Mouse (Mus musculus): Measurements from ENCODE around the gene Zbtb6. TPM values are rescaled to one million over a fixed set of nuclear protein-coding genes. Genes with fewer than 3 reads are reported as not detected.

Zbtb6 gene
- total and polyA plus RNA-seq, 3 experiments = 5.3 to 8.7 TPM; not detected in 1

DNA sequence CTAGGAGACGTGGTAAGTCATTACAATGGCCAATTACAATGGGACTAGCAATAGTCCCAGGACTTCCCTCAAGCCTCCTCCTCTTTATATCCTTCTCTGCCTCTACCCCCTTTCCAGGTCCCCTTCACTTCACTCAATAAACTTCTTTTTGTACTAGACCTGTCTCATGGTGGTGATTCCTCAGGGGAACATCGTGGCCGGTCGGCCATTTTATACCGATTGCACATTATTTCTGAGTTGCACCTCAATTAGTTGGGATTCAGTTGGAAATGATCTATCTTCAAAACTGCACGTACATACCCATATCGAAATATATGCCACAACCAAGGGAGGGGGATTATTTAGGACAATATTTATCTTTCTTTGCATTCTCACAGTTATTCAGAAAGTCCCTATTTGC is 11.4 kb downstream of the Zbtb6 start:
- Histone ChIP-seq H3K36me3 (ENCODE audit: control insufficient read depth in 1 of 2, insufficient read depth in 2 of 2, low read length in 2 of 2) (peaks cover 4 to 25% of the 10 kb centered on the region in 2 experiments), H3K9ac (ENCODE audit: control insufficient read depth, low read depth, low read length, poor library complexity, severe bottlenecking) (peak overlapping the region; percentile 77), H3K4me1 (ENCODE audit: control insufficient read depth in 1 of 2, insufficient read depth in 2 of 2, low read length in 2 of 2) (peaks cover 6 to 7% of the 10 kb centered on the region in 2 experiments; a peak in 3 of 4 replicates), H3K79me2 (ENCODE audit: control insufficient read depth, insufficient read depth, low read length, poor library complexity) (peaks cover 22% of the 10 kb centered on the region), H3K9me3 (replicated peaks; ENCODE audit: insufficient read depth, low read length) (no peaks in the 10 kb centered on the region), H3K27ac (ENCODE audit: control insufficient read depth, low read depth, low read length) (peak overlapping the region; percentile 88), H3K27me3 (ENCODE audit: control insufficient read depth in 1 of 2, insufficient read depth in 2 of 2, low read length in 2 of 2) (no peaks in the 10 kb centered on the region), H3K4me3 (ENCODE audit: control insufficient read depth in 1 of 2, insufficient read depth in 1 of 2, low read depth in 2 of 2, low read length in 2 of 2) (peak overlapping the region; percentile 71 to 86)
- peak; percentile 67 for DNase-seq (ENCODE audit: low read depth, low spot score)
- TF ChIP-seq MYB (IDR thresholded peaks at IDR 0.05; ENCODE audit: low read depth, low read length) (no peak), MYC (IDR thresholded peaks at IDR 0.05; ENCODE audit: low read depth, low read length) (peak; percentile 44), TBP (IDR thresholded peaks at IDR 0.05; ENCODE audit: low read depth, low read length) (0 out of 2 replicates have a peak, but pooled peaks have one; percentile 46), KAT2A (conservative IDR thresholded peaks at IDR 0.05; ENCODE audit: low read depth, low read length) (no peak), HCFC1 (IDR thresholded peaks at IDR 0.05; ENCODE audit: low read depth, low read length) (0 out of 2 replicates have a peak, but pooled peaks have one; percentile 41), CHD1 (IDR thresholded peaks at IDR 0.05; ENCODE audit: low read depth, low read length) (peak; percentile 74; the same call in 1 of the 2 replicates), SIN3A (IDR thresholded peaks at IDR 0.05; ENCODE audit: low read length) (peak; percentile 17; the same call in 1 of the 2 replicates), MXI1 (IDR thresholded peaks at IDR 0.05; ENCODE audit: low read depth, low read length) (no peak; the same call in none of the 2 replicates), POLR2AphosphoS2 (IDR thresholded peaks at IDR 0.05; ENCODE audit: low read length) (0 out of 2 replicates have a peak, but pooled peaks have one; percentile 11)

- peak overlapping the region; percentile 89 for H3K9ac ChIP-seq (ENCODE audit: control insufficient read depth, low read depth, low read length, poor library complexity, severe bottlenecking)
- peak overlapping the region; percentile 93 for H3K27ac ChIP-seq (ENCODE audit: control insufficient read depth, low read depth, low read length)
- H3K4me3 ChIP-seq (ENCODE audit: control insufficient read depth in 1 of 2, insufficient read depth in 1 of 2, low read depth in 2 of 2, low read length in 2 of 2) = peak overlapping the region; percentile 71 to 86
- H3K27me3 ChIP-seq (ENCODE audit: control insufficient read depth in 1 of 2, insufficient read depth in 2 of 2, low read length in 2 of 2) = no peaks in the 10 kb centered on the region
- H3K4me1 ChIP-seq (ENCODE audit: control insufficient read depth in 1 of 2, insufficient read depth in 2 of 2, low read length in 2 of 2) = peaks cover 6 to 7% of the 10 kb centered on the region in 2 experiments; a peak in 3 of 4 replicates
- H3K36me3 ChIP-seq (ENCODE audit: control insufficient read depth in 1 of 2, insufficient read depth in 2 of 2, low read length in 2 of 2) = peaks cover 4 to 25% of the 10 kb centered on the region in 2 experiments
- peaks cover 22% of the 10 kb centered on the region for H3K79me2 ChIP-seq (ENCODE audit: control insufficient read depth, insufficient read depth, low read length, poor library complexity)
- peak; percentile 94 for DNase-seq (ENCODE audit: low read depth, low spot score)
- H3K9me3 ChIP-seq (replicated peaks; ENCODE audit: insufficient read depth, low read length) = no peaks in the 10 kb centered on the region
- TF ChIP-seq NELFE (IDR thresholded peaks at IDR 0.05; ENCODE audit: low read depth, low read length) (peak; percentile 73), ZC3H11A (IDR thresholded peaks at IDR 0.05; ENCODE audit: low read depth, low read length) (no peak), POLR2AphosphoS2 (IDR thresholded peaks at IDR 0.05; ENCODE audit: low read length) (peak; percentile 51), GATA1 (IDR thresholded peaks at IDR 0.05; ENCODE audit: low read depth, low read length) (no peak), ELF1 (IDR thresholded peaks at IDR 0.05; ENCODE audit: low read depth, low read length) (peak; percentile 83), MAX (IDR thresholded peaks at IDR 0.05; ENCODE audit: low read length) (peak; percentile 47; the same call in 1 of the 2 replicates), MAFK (IDR thresholded peaks at IDR 0.05; ENCODE audit: borderline replicate concordance, low read depth, low read length) (peak; percentile 81; the same call in 1 of the 2 replicates), RCOR1 (IDR thresholded peaks at IDR 0.05; ENCODE audit: low read depth, low read length) (peak; percentile 26; the same call in 1 of the 2 replicates), TCF12 (IDR thresholded peaks at IDR 0.05; ENCODE audit: low read depth, low read length) (0 out of 2 replicates have a peak, but pooled peaks have one; percentile 22), TBP (IDR thresholded peaks at IDR 0.05; ENCODE audit: low read depth, low read length) (peak; percentile 76), ZKSCAN1 (IDR thresholded peaks at IDR 0.05; ENCODE audit: low read depth, low read length) (no peak), HCFC1 (IDR thresholded peaks at IDR 0.05; ENCODE audit: low read depth, low read length) (peak; percentile 94), BHLHE40 (IDR thresholded peaks at IDR 0.05; ENCODE audit: borderline replicate concordance, low read depth, low read length) (no peak; the same call in 1 of the 2 replicates), ZMIZ1 (IDR thresholded peaks at IDR 0.05; ENCODE audit: low read depth, low read length) (peak; percentile 49), KAT2A (conservative IDR thresholded peaks at IDR 0.05; ENCODE audit: low read depth, low read length) (peak; percentile 80), RAD21 (IDR thresholded peaks at IDR 0.05; ENCODE audit: low read depth, low read length) (no peak), USF2 (IDR thresholded peaks at IDR 0.05; ENCODE audit: borderline replicate concordance in 1 of 2, insufficient read depth in 1 of 2, low read depth in 1 of 2, low read length in 2 of 2) (no peak), MAZ (IDR thresholded peaks at IDR 0.05; ENCODE audit: low read depth, low read length) (peak; percentile 73; the same call in 1 of the 2 replicates), NRF1 (IDR thresholded peaks at IDR 0.05; ENCODE audit: insufficient read depth, low read depth, low read length, poor library complexity, severe bottlenecking) (no peak), POLR2A (IDR thresholded peaks at IDR 0.05; ENCODE audit: control insufficient read depth in 1 of 2, insufficient read depth in 1 of 2, low read depth in 1 of 2, low read length in 2 of 2, poor library complexity in 1 of 2) (peak; percentile 47 to 63; a peak in 2 of 4 replicates), CHD1 (IDR thresholded peaks at IDR 0.05; ENCODE audit: low read depth, low read length) (no peak), TAL1 (IDR thresholded peaks at IDR 0.05; ENCODE audit: low read length) (no peak), MYB (IDR thresholded peaks at IDR 0.05; ENCODE audit: low read depth, low read length) (no peak), SMC3 (IDR thresholded peaks at IDR 0.05; ENCODE audit: low read depth, low read length) (no peak; the same call in 1 of the 2 replicates), MYC (IDR thresholded peaks at IDR 0.05; ENCODE audit: low read depth, low read length) (0 out of 2 replicates have a peak, but pooled peaks have one; percentile 29)
These were observed 12.1 kb downstream of the Zbtb6 start for GRCm38 (mm10) chr2:37430593-37431464.
